In genomic region chr4:64067394-64067793, GRCm38 (mm10) we compare ENCODE assay signal across 20 mouse cellular contexts.
"Had no signal": no experiment of that assay in that cellular context is flagged by ENCODE, and none has a peak within 500 bp of the region (broad histone marks: within the 10 kb centered on the region; RNA-seq: fewer than 3 reads in every experiment).

No protein-coding gene starts in this region.

- H3K9ac ChIP-seq: kidney, embryonic 15.5 days; liver, embryonic 12.5 days; liver, embryonic 15.5 days; midbrain, embryonic 12.5 days; midbrain, embryonic 15.5 days; neural tube, embryonic 12.5 days; neural tube, embryonic 15.5 days had no signal

- H3K36me3 ChIP-seq: kidney, embryonic 15.5 days; liver, embryonic 12.5 days; liver, embryonic 15.5 days; midbrain, embryonic 12.5 days; midbrain, embryonic 15.5 days; neural tube, embryonic 12.5 days; neural tube, embryonic 15.5 days had no signal

- ATAC-seq: liver, embryonic 12.5 days; midbrain, embryonic 15.5 days had no signal

- H3K27me3 ChIP-seq: kidney, embryonic 15.5 days; liver, embryonic 12.5 days; liver, embryonic 15.5 days; midbrain, embryonic 12.5 days; midbrain, embryonic 15.5 days; neural tube, embryonic 12.5 days; neural tube, embryonic 15.5 days had no signal

- H3K4me1 ChIP-seq: liver, embryonic 12.5 days; liver, embryonic 15.5 days; midbrain, embryonic 12.5 days; midbrain, embryonic 15.5 days; neural tube, embryonic 12.5 days; neural tube, embryonic 15.5 days had no signal

- H3K27ac ChIP-seq: kidney, embryonic 15.5 days; liver, embryonic 12.5 days; liver, embryonic 15.5 days; macrophage; midbrain, embryonic 12.5 days; midbrain, embryonic 15.5 days; neural tube, embryonic 12.5 days; neural tube, embryonic 15.5 days; stomach, postnatal 0 days had no signal

- H3K9me3 ChIP-seq: kidney, embryonic 15.5 days; liver, embryonic 12.5 days; liver, embryonic 15.5 days; midbrain, embryonic 12.5 days; midbrain, embryonic 15.5 days; neural tube, embryonic 12.5 days; neural tube, embryonic 15.5 days had no signal

- H3K4me2 ChIP-seq: kidney, embryonic 15.5 days; liver, embryonic 12.5 days; liver, embryonic 15.5 days; midbrain, embryonic 12.5 days; midbrain, embryonic 15.5 days; neural tube, embryonic 12.5 days; neural tube, embryonic 15.5 days had no signal

- DNase-seq: kidney, adult 11 months; kidney, adult 8-10 months; kidney, postnatal 10 days; kidney, postnatal 36 days; liver; lung, adult 2 months; right cerebral cortex, adult 18-20 months; right cerebral cortex, postnatal 14 days; right cerebral cortex, postnatal 4 days; thymus, adult 2 months; thymus, postnatal 14 days had no signal

- H3K4me3 ChIP-seq: kidney, embryonic 15.5 days; liver, embryonic 12.5 days; liver, embryonic 15.5 days; midbrain, embryonic 12.5 days; midbrain, embryonic 15.5 days; neural tube, embryonic 12.5 days; neural tube, embryonic 15.5 days had no signal
